Mouse (Mus musculus) embryonic facial prominence, embryonic 11.5 days (tissue): ENCODE data around the gene Pold1. TPM values are rescaled to one million over a fixed set of nuclear protein-coding genes. Genes with fewer than 3 reads are reported as not detected.

Experiments used
- ATAC-seq: fragments of 200-750 bp; cut with Nextera tagmentation; replicated peaks from 2 replicates; pipeline ENCODE4 v1.8.0; 2017; ENCODE audit warnings: low read depth; ENCODE audit not compliant: insufficient number of reproducible peaks, low FRiP score, low TSS enrichment
- DNase-seq: peaks from one replicate; pipeline ENCODE4 v3.0.0-alpha.2; 2015; ENCODE audit warnings: low spot score
- H3K27ac ChIP-seq: fragments of 300-500 bp; sonication (generic); replicated peaks from 2 replicates; pipeline ENCODE4 v1.5.1; 2014; ENCODE audit warnings: mild to moderate bottlenecking, low read depth, low read length, control low read depth
- H3K27me3 ChIP-seq: fragments of 300-500 bp; sonication (generic); 2 replicates; pipeline ENCODE4 v1.6.1; 2014; ENCODE audit warnings: mild to moderate bottlenecking, low read length, moderate library complexity, mixed read lengths; ENCODE audit not compliant: control insufficient read depth, insufficient read depth
- H3K36me3 ChIP-seq: fragments of 300-500 bp; sonication (generic); replicated peaks from 2 replicates; pipeline ENCODE4 v1.6.1; 2014; ENCODE audit warnings: low read depth, mild to moderate bottlenecking, low read length, moderate library complexity, mixed read lengths; ENCODE audit not compliant: control insufficient read depth, insufficient read depth
- H3K4me1 ChIP-seq: fragments of 300-500 bp; sonication (generic); 2 replicates; pipeline ENCODE4 v1.6.1; 2014; ENCODE audit warnings: low read length, mixed read lengths; ENCODE audit not compliant: control insufficient read depth, insufficient read depth
- H3K4me2 ChIP-seq: fragments of 300-500 bp; sonication (generic); 2 replicates; pipeline ENCODE4 v1.6.1; 2014; ENCODE audit warnings: low read depth, mild to moderate bottlenecking, control low read depth, low read length, moderate library complexity
- H3K4me3 ChIP-seq: fragments of 300-500 bp; sonication (generic); 2 replicates; pipeline ENCODE4 v1.5.1; 2014; ENCODE audit warnings: low read depth, low read length, control low read depth
- H3K9ac ChIP-seq: fragments of 300-500 bp; sonication (generic); replicated peaks from 2 replicates; pipeline ENCODE4 v1.6.1; 2014; ENCODE audit warnings: mild to moderate bottlenecking, control low read depth, low read length
- H3K9me3 ChIP-seq: fragments of 300-500 bp; sonication (generic); replicated peaks from 2 replicates; pipeline ENCODE4 v1.6.1; 2016; ENCODE audit warnings: mild to moderate bottlenecking, low read length, inconsistent platforms, mixed read lengths; ENCODE audit not compliant: control insufficient read depth
- WGBS: fragments of 180-500 bp; shearing (Covaris S2); extraction: QIAGEN DNeasy Blood & Tissue Kit; methylation state at CpG from one replicate; pipeline ENCODE4 v1.1.7; 2014; 5-methylcytosine and 5-hydroxymethylcytosine counted together
- polyA plus RNA-seq: library from polyadenylated mRNA; unstranded; fragments of >200 nt; fragmentation: Nextera tagmentation; extraction: Ambion mirVana; gene quantifications from 2 replicates; pipeline ENCODE4 v1.2.1, GENCODE M21; 2014

Gene Pold1
- polyA plus RNA-seq, 1 experiment from 2014 or later: 56.3 TPM

GRCm38 (mm10) chr7:44563284-44563683 is 14.6 kb upstream of the Pold1 start:
- H3K27me3 ChIP-seq: no peaks in the 10 kb centered on the region
- no peaks in the 10 kb centered on the region for H3K36me3 ChIP-seq
- H3K4me3 ChIP-seq: no peak overlapping the region
- DNase-seq (no peak), ATAC-seq (no peak)
- no peaks in the 10 kb centered on the region for H3K4me1 ChIP-seq
- H3K9ac ChIP-seq: no peak overlapping the region
- H3K9me3 ChIP-seq: no peaks in the 10 kb centered on the region
- no peak overlapping the region for H3K27ac ChIP-seq
- no peak overlapping the region for H3K4me2 ChIP-seq
- 47% methylated on average over 8 of the region's 8 CpGs for WGBS

- Histone ChIP-seq H3K27ac (no peak overlapping the region), H3K4me3 (no peak overlapping the region), H3K9ac (no peak overlapping the region; the same call in 1 of the 2 replicates), H3K4me1 (no peaks in the 10 kb centered on the region), H3K27me3 (no peaks in the 10 kb centered on the region), H3K4me2 (no peak overlapping the region; the same call in 1 of the 2 replicates), H3K9me3 (no peaks in the 10 kb centered on the region), H3K36me3 (no peaks in the 10 kb centered on the region)
- peak; percentile 65; the same call in 1 of the 2 replicates for ATAC-seq
- DNase-seq: peak; percentile 91
- 53% methylated on average over 18 of the region's 18 CpGs for WGBS
Observed at GRCm38 (mm10) chr7:44560435-44561400, 12.1 kb upstream of the Pold1 start.

- Histone ChIP-seq H3K36me3 (no peaks in the 10 kb centered on the region), H3K4me2 (no peak overlapping the region), H3K4me3 (no peak overlapping the region), H3K4me1 (no peaks in the 10 kb centered on the region), H3K9ac (no peak overlapping the region), H3K27ac (no peak overlapping the region), H3K9me3 (no peaks in the 10 kb centered on the region), H3K27me3 (no peaks in the 10 kb centered on the region)
- ATAC-seq: no peak
- WGBS: 70% methylated on average over 2 of the region's 2 CpGs
- DNase-seq: no peak
Observed at GRCm38 (mm10) chr7:44557629-44558028, 9.0 kb upstream of the Pold1 start.

GRCm38 (mm10) chr7:44553826-44554225 is 5.2 kb upstream of the Pold1 start, which contains the start of gene Nr1h2:
Gene Nr1h2 (minus strand): TSS chr7:44553951.
- ATAC-seq (peak; percentile 26; the same call in 1 of the 2 replicates), DNase-seq (peak; percentile 98)
- no peaks in the 10 kb centered on the region for H3K9me3 ChIP-seq
- peak within 1 kb of the TSS; percentile 90 for H3K4me3 ChIP-seq
- peak within 1 kb of the TSS; percentile 62 for H3K9ac ChIP-seq
- no peaks in the 10 kb centered on the region; the same call in 1 of the 2 replicates for H3K36me3 ChIP-seq
- 1% methylated on average over 22 of the region's 22 CpGs for WGBS
- H3K4me2 ChIP-seq: peak within 1 kb of the TSS; percentile 69
- H3K27me3 ChIP-seq: no peaks in the 10 kb centered on the region
- no peaks in the 10 kb centered on the region for H3K4me1 ChIP-seq
- H3K27ac ChIP-seq: peak within 1 kb of the TSS; percentile 84

GRCm38 (mm10) chr7:44553196-44553764 is 4.6 kb upstream of the Pold1 start:
- WGBS: under 1% methylated on average over 32 of the region's 32 CpGs
- ATAC-seq: peak; percentile 57
- H3K9ac ChIP-seq: peak overlapping the region; percentile 62

GRCm38 (mm10) chr7:44552141-44552908 is 3.7 kb upstream of the Pold1 start:
- H3K9me3 ChIP-seq: no peaks in the 10 kb centered on the region
- H3K9ac ChIP-seq: no peak overlapping the region
- no peak overlapping the region for H3K27ac ChIP-seq
- no peak overlapping the region; the same call in 1 of the 2 replicates for H3K4me2 ChIP-seq
- H3K4me1 ChIP-seq: peaks cover 4% of the 10 kb centered on the region; the same call in 1 of the 2 replicates
- DNase-seq: no peak
- peak overlapping the region; percentile 90 for H3K4me3 ChIP-seq
- H3K27me3 ChIP-seq: no peaks in the 10 kb centered on the region
- H3K36me3 ChIP-seq: no peaks in the 10 kb centered on the region; the same call in 1 of the 2 replicates
- 82% methylated on average over 31 of the region's 31 CpGs for WGBS
- ATAC-seq: 0 out of 2 replicates have a peak, but pooled peaks have one; percentile 17

More at GRCm38 (mm10) chr7:44553196-44553764, 4.6 kb upstream of the Pold1 start:
- Histone ChIP-seq H3K4me1 (no peaks in the 10 kb centered on the region), H3K9me3 (no peaks in the 10 kb centered on the region), H3K4me3 (peak overlapping the region; percentile 90), H3K4me2 (peak overlapping the region; percentile 69), H3K27ac (peak overlapping the region; percentile 84), H3K36me3 (no peaks in the 10 kb centered on the region; the same call in 1 of the 2 replicates), H3K27me3 (no peaks in the 10 kb centered on the region)
- peak; percentile 92 for DNase-seq

GRCm38 (mm10) chr7:44551731-44552130 is 3.1 kb upstream of the Pold1 start:
- H3K4me1 ChIP-seq: peaks cover 5% of the 10 kb centered on the region; the same call in 1 of the 2 replicates
- H3K27me3 ChIP-seq: no peaks in the 10 kb centered on the region
- no peak overlapping the region for H3K4me2 ChIP-seq
- H3K9me3 ChIP-seq: no peaks in the 10 kb centered on the region
- H3K4me3 ChIP-seq: no peak overlapping the region
- no peak overlapping the region for H3K9ac ChIP-seq
- no peak overlapping the region for H3K27ac ChIP-seq
- ATAC-seq (no peak), DNase-seq (no peak)
- no peaks in the 10 kb centered on the region; the same call in 1 of the 2 replicates for H3K36me3 ChIP-seq
- WGBS: 84% methylated on average over 22 of the region's 22 CpGs
